Mouse (Mus musculus): ENCODE measurements at regions not wholly inside any gene's neighbourhood (a gene's known extent, or its start where the extent isn't known, plus 50 kb on each side); places are given as distances from the start of the nearest gene placed in this dataset.

DNA sequence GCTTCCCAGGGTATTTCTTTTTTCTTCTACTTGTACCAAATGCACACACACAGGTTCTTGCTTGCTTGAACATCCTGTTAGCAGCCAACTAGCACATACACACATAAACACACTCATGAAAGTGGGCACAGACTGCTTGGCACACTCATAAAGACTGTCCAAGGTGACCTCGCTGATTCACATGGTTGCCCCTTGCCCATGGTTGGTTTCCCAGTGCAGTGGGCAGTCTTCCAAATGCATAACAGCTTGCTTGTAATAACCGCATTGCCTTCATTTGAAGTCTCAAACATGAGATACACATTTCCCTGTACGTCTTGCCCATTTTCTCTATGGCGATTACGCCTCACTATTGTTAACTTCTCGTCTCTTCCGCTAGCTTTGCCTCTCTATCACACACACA is 117.4 kb upstream of the 4930583I09Rik start:
- TF ChIP-seq CTCF (IDR thresholded peaks at IDR 0.05; ENCODE audit: extremely low read depth, insufficient read depth, low read length) (no peak), POLR2A (IDR thresholded peaks at IDR 0.05; ENCODE audit: extremely low read depth, insufficient read depth, low read length) (no peak)

All from cortical plate, adult 2 months (tissue).